Mouse (Mus musculus): ENCODE measurements around the gene Frem2.

The Frem2 gene

DNA sequence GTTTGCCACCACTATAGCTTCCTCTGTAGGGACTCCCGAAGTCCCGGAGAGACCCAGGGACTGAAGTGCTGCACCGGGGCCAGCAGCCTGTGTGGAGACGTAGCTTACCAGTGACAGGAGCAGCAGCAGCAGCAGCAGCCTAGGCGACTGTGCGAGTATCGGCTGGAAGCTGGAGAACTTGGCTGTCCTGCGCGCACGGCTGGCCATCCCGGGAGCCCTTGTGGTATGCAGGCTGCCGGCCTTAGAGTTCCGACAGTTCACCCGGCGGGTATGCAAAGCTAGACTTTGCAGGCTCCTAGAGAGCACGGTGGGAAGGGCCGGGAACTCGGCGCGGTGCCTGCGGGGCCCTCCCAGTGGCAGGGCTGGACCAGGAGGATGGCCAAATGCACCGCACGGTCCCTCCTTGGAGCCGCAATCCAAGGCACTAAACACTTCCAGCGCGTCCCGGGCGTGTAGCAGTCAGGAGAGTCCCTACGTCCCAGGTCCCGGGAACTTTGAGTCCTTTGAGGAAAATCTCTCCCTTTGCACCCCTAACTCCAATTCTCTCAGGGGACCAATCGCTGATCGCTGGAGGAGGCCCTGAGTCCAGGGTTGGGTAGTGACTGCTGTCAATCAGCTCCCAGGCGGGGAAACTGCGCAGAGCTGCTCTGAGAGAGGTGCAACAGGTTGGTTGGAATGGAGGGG lies at the start of gene Frem2:
TSS of gene Frem2 (minus strand) at position 478 of the 684 bp plus-strand sequence.
- DNase-seq (ENCODE audit: low read depth in 1 of 2, low spot score in 2 of 2): no peak

DNA sequence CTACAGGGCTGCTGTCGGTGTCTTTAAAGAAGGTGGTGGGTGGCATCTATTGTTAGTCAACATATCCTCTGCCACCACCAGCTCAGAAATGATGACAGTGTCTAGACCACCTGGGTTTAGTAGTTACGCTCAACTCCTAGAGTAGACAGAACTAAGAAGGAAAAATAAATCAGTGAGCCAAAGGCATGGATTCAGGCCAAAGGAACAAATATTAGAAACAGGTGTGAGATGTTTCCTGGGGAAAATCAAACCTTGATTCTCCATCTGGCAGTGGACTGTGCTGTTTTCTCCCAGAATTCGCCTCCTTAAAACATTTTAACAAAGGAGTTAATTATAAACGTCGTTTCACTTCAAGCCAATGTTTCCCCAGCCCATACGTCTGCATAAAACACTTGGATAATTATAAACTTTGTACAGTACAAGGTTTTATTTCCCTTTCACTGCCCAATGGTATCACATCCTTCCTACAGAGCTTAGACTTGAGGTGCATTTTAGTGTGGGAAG lies 48.9 kb upstream of the Frem2 start:
- DNase-seq (ENCODE audit: low read depth in 1 of 2, low spot score in 2 of 2): no peak

DNA sequence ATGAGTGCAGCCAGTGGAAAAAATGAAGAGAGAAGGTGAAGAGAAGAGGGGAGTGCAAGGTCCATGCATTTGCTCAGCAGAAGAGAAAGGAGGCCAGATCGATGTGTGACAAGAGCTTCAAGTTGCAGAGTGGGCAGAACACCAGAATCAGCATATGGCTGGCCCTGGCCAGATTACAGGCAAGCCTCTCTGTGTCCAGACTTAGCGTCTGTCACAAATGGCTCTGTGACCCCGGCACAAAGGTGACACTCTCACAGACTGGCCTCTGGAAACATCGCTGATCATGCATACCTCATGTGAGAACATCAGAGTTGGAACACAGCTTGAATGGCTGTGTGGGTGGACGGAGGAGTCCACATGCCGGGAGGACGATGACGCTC lies 46.0 kb upstream of the Frem2 start:
- DNase-seq (ENCODE audit: low read depth in 1 of 2, low spot score in 2 of 2): no peak

DNA sequence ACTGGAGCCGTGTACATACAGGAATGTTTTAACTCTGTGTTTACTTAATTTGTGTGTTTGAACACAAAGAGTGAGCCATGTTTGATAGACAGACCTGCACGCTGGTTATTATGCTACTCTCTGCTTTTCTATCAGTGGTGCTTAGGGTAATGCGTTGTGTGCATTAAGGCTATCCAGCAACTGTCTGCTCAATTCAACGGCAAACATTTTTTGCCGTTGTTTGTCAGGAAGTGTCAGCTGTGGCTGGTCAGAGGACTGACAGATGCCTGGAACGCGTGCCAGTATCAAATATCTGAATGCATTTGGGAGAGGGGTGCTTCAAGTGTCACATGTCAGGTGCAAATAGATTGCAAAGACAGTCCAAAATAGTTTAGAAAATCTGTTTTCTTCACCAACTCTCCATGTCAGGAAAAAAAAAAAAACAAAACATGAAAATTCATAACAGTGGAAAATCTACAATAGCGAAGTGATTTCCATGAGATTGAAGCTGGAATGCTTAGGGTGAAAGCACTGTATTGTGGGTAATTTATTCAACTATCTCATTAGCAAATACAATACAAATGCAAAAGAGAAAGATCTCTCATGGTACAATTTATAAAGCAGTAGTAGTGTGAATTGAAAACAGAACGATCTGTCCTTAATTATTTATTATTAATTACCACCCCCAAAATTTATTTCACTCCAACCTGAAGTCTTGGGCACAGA lies 45.4 kb upstream of the Frem2 start:
- no peak for DNase-seq (ENCODE audit: low read depth in 1 of 2, low spot score in 2 of 2)

GRCm38 (mm10) chr3:53701940-53702339 lies 44.8 kb upstream of the Frem2 start:
- DNase-seq (ENCODE audit: low read depth in 1 of 2, low spot score in 2 of 2): no peak

- no peak for DNase-seq (ENCODE audit: low read depth in 1 of 2, low spot score in 2 of 2)
These were observed 30.6 kb upstream of the Frem2 start for GRCm38 (mm10) chr3:53687776-53688175.

DNA sequence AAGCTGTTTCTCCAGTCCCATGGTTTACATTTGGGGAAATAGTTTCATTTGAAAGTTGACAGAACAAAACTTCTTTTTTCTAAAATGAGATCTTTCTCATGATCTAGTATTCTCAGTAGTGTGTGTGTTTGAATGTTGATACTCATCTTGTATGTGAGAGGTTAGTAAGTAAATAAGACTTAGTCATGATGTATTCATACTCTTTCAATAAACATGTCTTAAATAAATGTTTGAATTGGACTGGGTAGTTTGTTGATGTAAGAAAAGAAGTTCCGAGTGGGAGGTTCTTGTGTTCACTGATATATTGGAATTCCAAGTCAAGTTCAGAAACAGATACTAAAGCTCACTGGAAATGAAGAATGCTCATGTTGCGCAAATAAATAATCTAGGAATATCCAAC lies 25.1 kb upstream of the Frem2 start:
- no peak for DNase-seq (ENCODE audit: low read depth in 1 of 2, low spot score in 2 of 2)

DNA sequence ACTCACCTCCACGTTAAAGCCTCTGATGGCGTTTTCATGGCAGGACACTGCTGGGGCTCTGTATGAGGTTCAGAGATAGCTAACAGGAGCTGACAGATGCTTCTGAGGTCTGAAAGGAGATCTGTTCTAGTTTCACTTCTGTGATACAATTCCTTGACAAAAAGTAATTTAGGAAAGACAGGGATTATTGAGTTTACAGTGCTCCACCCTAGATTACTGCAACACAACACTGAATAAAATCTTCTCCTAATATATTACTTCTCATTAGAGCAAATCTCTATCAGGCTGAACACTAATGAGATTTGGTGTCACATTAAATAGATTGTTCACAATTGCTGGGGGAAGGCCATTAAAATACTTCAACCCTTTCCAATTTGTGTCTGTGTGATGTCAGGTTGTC lies 23.7 kb upstream of the Frem2 start:
- DNase-seq (ENCODE audit: low read depth in 1 of 2, low spot score in 2 of 2): no peak

DNA sequence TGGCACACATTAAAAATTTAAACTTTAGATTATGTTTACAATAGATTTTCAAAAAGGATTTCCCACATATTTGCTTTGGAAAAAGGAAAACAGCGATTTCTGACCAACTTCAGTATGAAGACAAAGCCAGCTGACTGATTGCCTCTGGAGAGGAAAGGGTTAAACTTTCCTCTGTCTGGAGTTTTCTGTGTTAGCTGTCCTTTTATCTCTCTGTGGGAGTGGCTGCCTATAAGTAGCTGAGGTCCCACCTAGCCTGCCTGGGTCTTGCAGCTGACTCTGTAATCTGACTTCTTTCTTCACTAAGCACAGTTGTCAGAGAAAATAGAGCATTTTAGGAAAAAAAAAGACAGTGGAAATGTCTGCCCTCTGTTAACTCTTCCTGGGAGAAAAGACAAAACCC lies 17.1 kb upstream of the Frem2 start:
- DNase-seq (ENCODE audit: low read depth in 1 of 2, low spot score in 2 of 2): no peak

- no peak for DNase-seq (ENCODE audit: low read depth in 1 of 2, low spot score in 2 of 2)
These were observed 12.6 kb upstream of the Frem2 start for GRCm38 (mm10) chr3:53669736-53670135.

- no peak for DNase-seq (ENCODE audit: low read depth in 1 of 2, low spot score in 2 of 2)
These were observed 784 bp upstream of the Frem2 start for GRCm38 (mm10) chr3:53657744-53658534.

DNA sequence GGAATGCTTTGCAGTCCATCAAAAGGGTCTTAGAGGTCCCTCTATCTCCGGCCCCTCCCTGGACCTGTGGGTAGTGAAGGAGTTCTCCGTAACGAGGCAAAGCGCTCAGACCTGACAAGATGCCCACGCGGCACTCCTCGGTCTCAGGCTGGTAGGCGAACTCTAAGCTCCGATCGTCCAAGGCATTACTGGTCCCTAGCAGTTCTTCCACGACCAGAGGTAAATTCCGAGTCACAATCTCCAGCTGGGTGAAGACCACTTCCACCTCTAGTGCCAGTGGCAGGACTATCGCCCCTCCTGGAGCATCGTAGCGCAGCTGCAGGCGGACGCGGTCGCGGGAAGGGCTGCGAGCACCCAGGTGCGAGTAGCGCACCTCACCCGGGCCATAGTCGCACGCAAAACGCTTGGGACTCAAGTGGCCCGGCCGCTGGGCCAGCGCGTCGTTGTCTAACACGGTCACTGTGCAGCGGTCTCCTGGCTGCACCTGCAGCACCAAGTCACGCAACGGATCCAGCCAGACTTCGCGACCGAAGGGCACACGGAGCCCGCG lies 752 bp downstream of the Frem2 start:
- DNase-seq (ENCODE audit: low read depth in 1 of 2, low spot score in 2 of 2): no peak

DNA sequence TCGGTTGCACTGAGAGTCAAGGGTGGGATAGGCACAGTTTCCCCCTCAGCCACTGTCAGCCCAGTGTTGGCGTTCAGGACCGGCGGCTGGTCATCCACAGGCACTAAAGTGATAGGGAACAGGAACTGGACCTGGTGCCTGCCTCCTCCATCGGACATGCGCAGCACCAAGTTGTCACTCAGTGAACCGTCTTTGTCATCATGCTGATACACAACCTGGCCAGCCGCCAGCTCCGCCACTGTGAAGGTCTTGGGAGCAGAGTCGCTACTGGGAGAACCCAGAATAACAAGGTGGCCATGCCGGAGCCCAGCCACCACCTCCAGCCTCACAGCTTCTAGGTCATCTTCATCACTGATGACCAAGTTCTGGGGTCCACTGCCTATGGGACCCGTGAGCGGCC lies 1.8 kb downstream of the Frem2 start:
- DNase-seq (ENCODE audit: low read depth in 1 of 2, low spot score in 2 of 2): no peak

DNA sequence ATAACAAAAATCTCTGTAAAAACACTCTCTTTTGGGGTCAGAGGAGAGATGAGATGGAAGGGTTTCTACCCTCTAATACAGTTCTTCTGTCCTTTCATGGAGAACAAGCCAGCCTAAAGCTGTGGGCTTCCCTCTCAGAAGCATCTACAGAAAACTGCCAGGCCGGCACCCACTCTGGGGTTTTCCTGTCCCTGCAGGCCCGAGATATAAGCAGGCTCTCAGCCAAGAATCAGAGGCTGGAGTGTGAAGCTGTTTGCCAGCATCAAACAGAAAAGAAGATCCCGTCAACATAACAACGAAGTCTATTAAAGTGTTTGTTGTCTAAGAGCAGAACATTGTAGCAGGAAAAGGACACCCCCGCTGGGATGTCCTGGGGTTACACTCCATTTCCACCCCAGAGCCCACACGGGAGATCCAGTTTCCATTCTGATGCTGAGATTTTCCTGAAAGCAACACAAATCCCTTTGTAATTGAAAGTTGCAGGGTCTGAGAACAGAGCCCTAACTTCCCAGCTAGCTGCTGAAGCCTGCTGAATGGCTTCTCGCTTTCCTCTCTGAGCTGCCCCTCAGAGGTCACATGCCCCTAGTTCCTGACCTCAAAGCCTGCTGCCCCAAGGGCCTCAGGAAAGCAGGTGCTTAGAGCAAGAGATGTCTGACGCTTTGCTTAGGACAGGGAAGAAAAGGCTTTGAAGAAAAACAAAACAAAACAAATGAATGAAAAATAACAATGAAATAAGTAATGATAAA lies 7.0 kb downstream of the Frem2 start:
- no peak for DNase-seq (ENCODE audit: low read depth in 1 of 2, low spot score in 2 of 2)

DNA sequence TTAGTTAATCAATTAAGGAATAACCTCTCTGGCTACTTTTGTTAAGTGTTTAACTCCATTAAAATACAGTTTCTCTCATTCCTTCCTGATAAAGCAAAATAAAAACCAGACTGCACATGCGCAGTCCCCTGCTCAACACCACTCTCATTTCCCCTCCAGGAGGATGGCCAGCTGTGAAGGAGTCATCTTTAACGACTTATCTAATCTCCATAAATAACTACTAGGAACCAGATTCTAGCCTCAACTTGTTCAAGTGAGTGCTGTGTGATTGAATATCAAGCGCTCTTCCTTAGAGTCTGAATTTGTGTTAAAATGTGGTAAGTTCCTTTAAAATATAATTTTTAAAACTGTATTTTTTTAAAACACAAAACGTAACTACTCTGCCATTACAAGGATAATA lies 7.7 kb downstream of the Frem2 start:
- no peak for DNase-seq (ENCODE audit: low read depth in 1 of 2, low spot score in 2 of 2)

DNA sequence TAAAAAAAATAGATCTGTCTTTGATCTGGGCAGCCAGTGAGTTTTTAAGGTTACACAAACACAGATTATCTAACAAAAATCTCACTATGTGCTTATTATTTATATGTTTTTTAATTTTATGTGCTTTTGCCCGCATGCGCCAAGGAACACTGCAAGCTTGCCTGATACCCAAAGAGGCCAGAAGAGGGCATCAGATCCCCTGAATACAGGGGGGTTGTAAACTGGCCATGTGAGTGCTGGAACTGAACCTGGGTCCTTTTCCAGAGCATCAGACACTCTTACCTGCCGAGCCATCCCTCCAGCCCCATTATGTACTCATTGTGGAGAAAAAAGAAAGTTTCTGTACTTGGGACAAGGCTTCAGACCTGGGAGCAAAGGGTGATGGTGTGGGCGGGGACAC lies 8.3 kb downstream of the Frem2 start:
- no peak for DNase-seq (ENCODE audit: low read depth in 1 of 2, low spot score in 2 of 2)

GRCm38 (mm10) chr3:53635948-53636347 lies 21.2 kb downstream of the Frem2 start:
- no peak for DNase-seq (ENCODE audit: low read depth in 1 of 2, low spot score in 2 of 2)

DNA sequence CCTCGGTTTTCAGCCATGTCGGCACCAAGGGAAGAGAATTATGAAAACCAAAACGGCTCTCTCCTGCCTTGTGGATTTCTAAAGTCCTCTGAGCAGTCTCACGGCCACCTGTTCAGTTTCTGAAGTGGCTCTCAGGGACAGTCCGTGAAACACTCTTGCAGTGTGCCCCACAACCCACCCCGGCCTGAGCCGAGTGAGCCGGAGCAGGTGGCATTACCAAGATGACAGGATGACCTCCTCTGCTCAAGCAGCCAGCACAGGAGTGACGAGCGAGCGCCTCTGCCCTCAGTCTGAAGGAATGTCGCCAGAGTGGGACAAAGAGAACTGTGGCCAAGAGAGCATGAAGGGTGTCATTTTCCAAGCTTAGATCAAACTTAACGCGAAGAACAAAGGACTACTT lies 26.0 kb downstream of the Frem2 start:
- no peak for DNase-seq (ENCODE audit: low read depth in 1 of 2, low spot score in 2 of 2)

- no peak for DNase-seq (ENCODE audit: low read depth in 1 of 2, low spot score in 2 of 2)
These were observed 26.5 kb downstream of the Frem2 start for GRCm38 (mm10) chr3:53630630-53631029.

GRCm38 (mm10) chr3:53629966-53630365 lies 27.2 kb downstream of the Frem2 start:
- DNase-seq (ENCODE audit: low read depth in 1 of 2, low spot score in 2 of 2): no peak

GRCm38 (mm10) chr3:53623222-53623621 lies 33.9 kb downstream of the Frem2 start:
- no peak for DNase-seq (ENCODE audit: low read depth in 1 of 2, low spot score in 2 of 2)
